ENCODE assay signal across 28 mouse cellular contexts in the genomic region with DNA sequence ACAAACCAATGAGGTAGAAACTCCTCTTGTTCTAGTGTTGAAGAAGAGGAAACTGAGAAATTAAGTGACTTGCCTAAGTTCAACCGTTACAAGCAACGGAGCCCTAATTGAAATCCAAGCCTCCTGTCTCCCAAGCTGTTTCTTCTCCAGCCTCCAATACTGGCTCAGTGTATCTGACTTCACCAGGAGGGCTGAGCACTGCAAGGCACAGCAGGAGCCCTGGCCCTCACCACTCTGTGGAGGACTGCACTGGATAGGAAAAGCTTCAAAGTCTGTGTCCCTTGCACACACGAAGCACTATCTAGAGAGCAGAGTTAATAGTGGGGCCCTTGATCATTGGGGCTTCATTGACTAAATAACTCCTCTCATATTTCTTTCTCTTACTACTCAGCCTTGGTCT.
A peak's percentile ranks its signal among the peaks of the same experiment; 100 is the strongest.
DNase-seq lines count a peak whose midpoint lies in the region; ATAC-seq and TF ChIP-seq lines count a peak whose summit lies in the region.
"Had no signal": no experiment of that assay in that cellular context is flagged by ENCODE, and none has a peak within 500 bp of the region (broad histone marks: within the 10 kb centered on the region; RNA-seq: fewer than 3 reads in every experiment).

No protein-coding gene starts in this region.

- H3K4me3 ChIP-seq in cerebellum, adult 2 months (replicated peaks; ENCODE audit: insufficient read depth, low read depth, low read length): no peak overlapping the region
- H3K4me3 ChIP-seq in stomach, postnatal 0 days (ENCODE audit: low read depth, low read length): no peak overlapping the region
- H3K4me3 ChIP-seq: embryonic facial prominence, embryonic 10.5 days; embryonic facial prominence, embryonic 13.5 days; erythroblast, embryonic 14.5 days; forebrain, embryonic 12.5 days; forebrain, embryonic 15.5 days; hindbrain, embryonic 15.5 days; intestine, embryonic 15.5 days; kidney, embryonic 15.5 days had no signal

- no peak for TF ChIP-seq EP300 in stomach, postnatal 0 days (optimal IDR thresholded peaks at IDR 0.05)

- intact Hi-C loops in heart, postnatal 36 days (cut with DNase I): no loop called here

- DNase-seq in cerebellum, adult 11 months: peak; percentile 35
- no peak for DNase-seq in cerebellum, adult 8-10 months
- DNase-seq in cerebellum, adult 2 months: peak; percentile 35 to 58
- DNase-seq in cerebellum, postnatal 10 days: peak; percentile 32 to 56
- DNase-seq in heart, postnatal 36 days: no peak
- DNase-seq in stomach, postnatal 0 days (ENCODE audit: low spot score): no peak
- no peak for DNase-seq in adrenal gland, postnatal 25 days
- DNase-seq: adrenal gland, postnatal 10 days; B cell, adult 2 months; embryo, embryonic 11 days; gastrocnemius, postnatal 14 days; heart, adult 11 months; heart, postnatal 4 days; kidney, adult 11 months; kidney, adult 8-10 months had no signal

- H3K27me3 ChIP-seq in cerebellum, adult 2 months (ENCODE audit: control insufficient read depth, insufficient read depth, low read length): no peaks in the 10 kb centered on the region
- H3K27me3 ChIP-seq in stomach, postnatal 0 days (ENCODE audit: control insufficient read depth, insufficient read depth, low read length): no peaks in the 10 kb centered on the region
- H3K27me3 ChIP-seq: CH12.LX; embryonic facial prominence, embryonic 13.5 days; forebrain, embryonic 12.5 days; forebrain, embryonic 15.5 days; hindbrain, embryonic 15.5 days; intestine, embryonic 15.5 days; kidney, embryonic 15.5 days; Patski had no signal

- no peak overlapping the region for H3K9ac ChIP-seq in stomach, postnatal 0 days (ENCODE audit: low read length)
- H3K9ac ChIP-seq: embryonic facial prominence, embryonic 13.5 days; forebrain, embryonic 12.5 days; forebrain, embryonic 15.5 days; hindbrain, embryonic 15.5 days; intestine, embryonic 15.5 days; kidney, embryonic 15.5 days had no signal

- no peak for TF ChIP-seq CTCF in cerebellum, adult 2 months (IDR thresholded peaks at IDR 0.05; ENCODE audit: borderline replicate concordance, insufficient read depth, low read depth, low read length)
- no peak for TF ChIP-seq CTCF in stomach, postnatal 0 days (IDR thresholded peaks at IDR 0.05; ENCODE audit: low read depth)

- no peaks in the 10 kb centered on the region for H3K9me3 ChIP-seq in stomach, postnatal 0 days (ENCODE audit: control insufficient read depth, low read length)
- H3K9me3 ChIP-seq: embryonic facial prominence, embryonic 10.5 days; embryonic facial prominence, embryonic 13.5 days; forebrain, embryonic 12.5 days; forebrain, embryonic 15.5 days; G1E; hindbrain, embryonic 15.5 days; intestine, embryonic 15.5 days; kidney, embryonic 15.5 days had no signal

- H3K27ac ChIP-seq in cerebellum, adult 2 months (ENCODE audit: insufficient read depth, low read length): no peak overlapping the region
- no peak overlapping the region for H3K27ac ChIP-seq in stomach, postnatal 0 days (replicated peaks)
- H3K27ac ChIP-seq: embryonic facial prominence, embryonic 10.5 days; embryonic facial prominence, embryonic 13.5 days; forebrain, embryonic 12.5 days; forebrain, embryonic 15.5 days; hindbrain, embryonic 15.5 days; intestine, embryonic 15.5 days; kidney, embryonic 15.5 days had no signal

- no peaks in the 10 kb centered on the region for H3K36me3 ChIP-seq in stomach, postnatal 0 days (ENCODE audit: control insufficient read depth, insufficient read depth, low read length)
- H3K36me3 ChIP-seq: embryonic facial prominence, embryonic 10.5 days; embryonic facial prominence, embryonic 13.5 days; forebrain, embryonic 12.5 days; forebrain, embryonic 15.5 days; hindbrain, embryonic 15.5 days; intestine, embryonic 15.5 days; kidney, embryonic 15.5 days had no signal

- ATAC-seq in megakaryocyte, adult 5-6 weeks (ENCODE audit: poor library complexity, severe bottlenecking): peak; percentile 14; the same call in 1 of the 2 replicates
- no peak for ATAC-seq in stomach, postnatal 0 days (ENCODE audit: low FRiP score, low TSS enrichment)
- ATAC-seq: forebrain, embryonic 15.5 days; intestine, embryonic 15.5 days; Patski had no signal

- 21% methylated on average over 3 of the region's 3 CpGs for WGBS in cerebellum, adult 2 months
- 84% methylated on average over 3 of the region's 3 CpGs for WGBS in stomach, postnatal 0 days

- peaks cover 8% of the 10 kb centered on the region for H3K4me1 ChIP-seq in cerebellum, adult 2 months (ENCODE audit: control insufficient read depth, insufficient read depth, low read length)
- no peaks in the 10 kb centered on the region for H3K4me1 ChIP-seq in stomach, postnatal 0 days (replicated peaks; ENCODE audit: control insufficient read depth, insufficient read depth)
- H3K4me1 ChIP-seq: embryonic facial prominence, embryonic 10.5 days; embryonic facial prominence, embryonic 13.5 days; forebrain, embryonic 12.5 days; forebrain, embryonic 15.5 days; hindbrain, embryonic 15.5 days; intestine, embryonic 15.5 days had no signal

- TF ChIP-seq POLR2A in cerebellum, adult 2 months (IDR thresholded peaks at IDR 0.05; ENCODE audit: borderline replicate concordance, insufficient read depth, low read length): no peak

- no peak overlapping the region for H3K4me2 ChIP-seq in stomach, postnatal 0 days (replicated peaks; ENCODE audit: low read depth)
- H3K4me2 ChIP-seq: embryonic facial prominence, embryonic 13.5 days; forebrain, embryonic 12.5 days; forebrain, embryonic 15.5 days; heart, embryonic 11.5 days; hindbrain, embryonic 15.5 days; intestine, embryonic 15.5 days; kidney, embryonic 15.5 days had no signal

Comparison
In these comparisons a context has a peak if more than half of its experiments do, and no peak if none do; other contexts are left out.
1. DNase-seq: peak in cerebellum, adult 11 months (single experiment), cerebellum, adult 2 months (2 of 2) and cerebellum, postnatal 10 days (2 of 2); none in cerebellum, adult 8-10 months (single experiment), heart, postnatal 36 days (0 of 2), stomach, postnatal 0 days (single experiment) and adrenal gland, postnatal 25 days (single experiment).